Mouse (Mus musculus) megakaryocyte-erythroid progenitor cell, adult 5-6 weeks (primary cell): ENCODE measurements around the gene Klhl13. TPM values are rescaled to one million over a fixed set of nuclear protein-coding genes. Genes with fewer than 3 reads are reported as not detected.

ENCODE experiments used
- ATAC-seq: replicated peaks from 2 replicates; pipeline ENCODE4 v1.8.0; 2016; ENCODE audit warnings: mild to moderate bottlenecking, inconsistent platforms; ENCODE audit not compliant: severe bottlenecking, poor library complexity, low FRiP score, low TSS enrichment
- total RNA-seq, 2 experiments: library from RNA; stranded (forward) in 1 of 2; stranded (reverse) in 1 of 2; fragments of 200-1000, 215-1000 nt in 1 of 2; fragments of >200 nt in 1 of 2; fragmentation: Nextera tagmentation in 1 of 2; gene quantifications; 2 replicates each; pipeline ENCODE4 v1.2.3; 2014 to 2017

Klhl13 gene
- total RNA-seq (2014; fragmentation: Nextera tagmentation): not detected in 2 replicates
- total RNA-seq (2017): not detected in 2 replicates

DNA sequence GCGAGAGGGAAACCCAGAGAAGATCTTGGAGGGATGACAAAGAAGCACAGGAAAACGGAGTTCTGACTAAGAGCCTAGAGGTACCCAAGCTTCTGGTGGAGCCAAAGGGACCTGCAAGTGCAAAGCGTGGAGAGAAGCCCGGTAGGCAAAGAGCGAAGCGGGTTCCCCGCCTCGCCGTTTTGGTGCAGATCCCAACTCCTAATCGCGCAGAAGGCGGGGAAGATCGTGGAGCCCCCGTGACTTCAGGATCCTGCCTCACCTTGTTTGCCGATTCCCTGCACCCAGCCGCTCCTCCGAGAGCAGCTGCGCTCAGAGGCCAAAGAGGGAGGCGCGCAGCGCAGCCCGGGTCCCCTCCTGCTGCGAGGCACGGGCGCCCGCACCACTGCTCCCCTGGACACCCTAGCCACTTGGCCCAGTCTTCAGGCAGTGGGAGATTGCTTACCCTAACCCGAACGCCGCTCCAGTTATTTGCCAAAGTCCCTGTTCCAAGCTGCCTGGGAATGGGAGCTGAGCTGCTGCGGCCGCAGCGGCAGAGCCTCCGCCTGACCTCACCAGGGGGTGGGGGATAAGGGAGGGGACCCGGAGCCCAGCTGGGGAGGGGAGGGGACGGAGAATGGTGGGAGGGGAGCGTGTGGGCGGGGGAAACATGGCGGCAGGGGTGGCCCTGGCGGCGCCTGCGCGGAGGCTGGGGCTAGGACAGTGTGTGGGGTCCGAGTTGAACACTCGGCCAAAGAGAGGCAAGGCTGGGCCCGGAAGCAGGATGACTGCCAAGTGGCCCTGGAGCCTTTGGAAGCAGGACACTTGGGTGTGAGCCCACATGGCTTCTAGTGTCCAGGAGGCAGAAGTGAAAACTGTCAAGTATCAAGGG lies at the start of gene Klhl13:
Gene Klhl13, minus strand, starts transcription at position 569 of the 868 bp plus-strand sequence.
- ATAC-seq: no peak

GRCm38 (mm10) chrX:23409296-23410149 lies 44.6 kb upstream of the Klhl13 start:
- no peak for ATAC-seq

DNA sequence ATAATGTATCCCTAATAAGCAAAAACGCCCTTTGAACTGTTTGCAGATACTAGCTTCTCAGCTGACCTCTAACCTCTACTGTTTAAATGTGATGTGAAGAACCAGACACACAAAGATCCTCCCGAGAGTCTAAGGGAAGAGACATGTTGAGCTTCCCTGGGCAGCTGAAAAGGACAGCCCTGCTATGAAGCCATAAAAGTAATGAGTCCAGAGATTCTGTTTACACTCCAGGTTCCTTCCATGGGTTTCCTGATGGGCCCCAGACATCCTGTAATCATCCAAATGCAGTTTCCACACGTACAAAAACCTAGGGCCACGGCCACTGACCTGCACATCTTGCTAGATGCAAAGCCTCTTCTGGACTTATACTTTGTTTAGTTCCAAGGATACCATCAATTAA lies 23.8 kb upstream of the Klhl13 start:
- ATAC-seq: no peak

DNA sequence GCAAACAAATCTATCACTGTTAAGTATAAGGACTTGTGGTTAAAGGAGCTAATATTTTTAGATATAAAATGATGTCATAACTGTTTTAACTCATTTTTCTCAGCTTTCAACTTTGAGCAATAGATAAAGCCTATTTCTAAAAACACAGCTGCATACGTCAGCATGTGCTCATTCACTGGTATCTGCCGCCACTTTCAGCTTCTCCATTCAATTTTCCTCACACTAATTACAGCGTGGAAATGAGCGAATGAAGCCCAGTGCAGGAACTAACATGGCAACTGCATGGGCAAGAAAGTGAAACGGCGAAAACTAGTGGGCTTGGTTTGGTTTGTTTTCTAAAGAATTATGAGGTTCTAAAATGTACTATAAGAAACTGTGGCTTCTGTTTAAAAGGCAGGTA lies 1.4 kb downstream of the Klhl13 start:
- ATAC-seq: no peak

GRCm38 (mm10) chrX:23360446-23360845 lies 4.4 kb downstream of the Klhl13 start:
- ATAC-seq: no peak

DNA sequence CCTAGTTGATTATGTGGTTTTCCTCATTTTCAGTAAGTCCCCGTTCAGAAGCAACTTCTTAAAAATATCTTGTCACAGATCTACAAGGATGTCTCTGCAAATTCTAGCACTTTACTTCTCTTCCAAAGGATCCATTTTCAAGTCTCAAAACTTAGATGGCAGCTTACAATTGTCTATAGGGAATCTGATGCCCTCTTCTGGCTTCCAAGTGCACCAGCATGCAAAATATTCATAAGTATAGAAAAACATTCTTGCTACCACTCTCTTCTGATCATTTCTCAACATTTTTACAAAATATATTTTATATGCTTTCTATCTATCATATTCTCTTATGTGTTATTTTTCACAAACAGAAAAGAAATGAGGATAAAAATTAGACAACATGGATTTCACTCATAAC lies 14.8 kb downstream of the Klhl13 start:
- no peak for ATAC-seq

DNA sequence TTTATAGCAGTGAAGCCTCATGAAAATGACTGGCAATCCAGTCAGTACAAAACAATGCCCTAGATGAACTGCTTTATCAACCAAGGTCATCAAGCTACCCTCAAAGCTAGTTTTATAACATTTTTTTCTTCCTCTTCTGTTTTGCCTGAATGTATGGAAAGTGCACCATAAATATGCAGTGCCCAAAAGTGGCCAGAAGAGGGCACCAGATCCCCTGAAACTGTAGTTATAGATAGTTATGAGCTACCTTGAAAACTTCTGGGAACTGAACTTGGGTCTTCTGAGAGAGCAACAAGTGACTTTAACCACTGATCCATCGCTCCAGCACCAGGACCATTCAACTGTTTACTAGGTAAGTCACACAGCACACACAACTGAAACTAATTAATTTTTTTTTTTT lies 36.8 kb downstream of the Klhl13 start:
- no peak for ATAC-seq

GRCm38 (mm10) chrX:23318857-23319256 lies 46.0 kb downstream of the Klhl13 start:
- no peak for ATAC-seq

- no peak for ATAC-seq
These were observed 68.8 kb downstream of the Klhl13 start for GRCm38 (mm10) chrX:23295952-23296598.

DNA sequence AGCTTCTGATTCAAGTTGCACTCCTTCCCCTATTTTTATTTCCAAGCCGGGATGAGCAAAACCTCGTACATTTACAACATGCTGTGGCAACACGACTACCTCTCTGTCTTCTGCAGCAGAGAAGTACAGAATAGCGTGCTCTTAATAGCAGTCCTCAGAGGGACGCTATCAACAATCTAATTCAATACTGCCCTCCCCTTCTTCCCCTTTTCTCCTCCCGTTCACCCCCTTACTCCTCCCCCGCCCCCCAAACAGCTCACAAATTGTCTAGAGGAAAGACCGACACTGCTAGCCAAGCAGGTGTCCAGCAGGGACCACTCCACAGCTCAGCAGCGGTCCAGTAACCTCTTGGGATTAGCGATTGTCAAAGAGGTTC lies 79.5 kb downstream of the Klhl13 start:
- no peak for ATAC-seq

DNA sequence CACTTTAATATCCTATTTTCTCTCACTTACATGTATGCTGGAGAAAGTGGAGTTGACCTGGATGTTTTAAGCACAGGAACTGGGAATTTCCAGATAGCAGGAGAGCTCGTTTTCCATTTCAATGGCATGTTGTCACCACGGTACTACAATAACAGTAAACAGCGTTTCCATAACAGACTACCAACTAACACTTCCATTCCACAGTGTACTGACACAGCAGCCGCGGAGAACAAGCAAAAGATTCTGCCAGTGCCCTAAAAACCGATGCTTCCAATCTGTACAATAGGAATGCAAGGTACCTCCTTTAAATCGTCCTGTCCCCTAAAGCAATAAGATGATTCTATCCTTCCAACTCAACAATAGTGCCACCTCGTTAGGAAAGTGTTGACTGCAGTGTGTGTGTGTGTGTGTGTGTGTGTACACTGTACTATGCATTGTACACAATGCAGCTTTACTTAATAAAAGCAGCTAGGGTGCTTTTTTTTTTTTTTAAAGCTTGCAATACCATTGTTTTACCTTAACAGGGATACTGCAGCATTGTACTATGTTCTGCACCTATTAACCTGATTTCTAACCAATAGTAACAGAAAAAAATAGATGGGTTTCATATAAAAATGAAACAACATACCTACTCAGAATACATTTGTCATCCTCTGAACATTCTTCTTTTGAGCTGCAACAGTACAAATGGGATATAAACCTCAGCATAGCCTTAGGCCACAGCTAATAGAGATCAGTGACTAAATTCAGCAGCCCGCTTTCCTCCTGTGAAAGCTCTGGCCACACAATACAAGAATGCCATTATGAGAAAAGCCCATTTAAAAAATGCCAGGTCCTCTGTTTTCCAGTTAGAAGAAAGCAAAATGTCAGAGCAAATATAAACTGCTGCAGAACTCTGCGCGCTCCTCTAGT lies 80.1 kb downstream of the Klhl13 start:
- no peak for ATAC-seq

DNA sequence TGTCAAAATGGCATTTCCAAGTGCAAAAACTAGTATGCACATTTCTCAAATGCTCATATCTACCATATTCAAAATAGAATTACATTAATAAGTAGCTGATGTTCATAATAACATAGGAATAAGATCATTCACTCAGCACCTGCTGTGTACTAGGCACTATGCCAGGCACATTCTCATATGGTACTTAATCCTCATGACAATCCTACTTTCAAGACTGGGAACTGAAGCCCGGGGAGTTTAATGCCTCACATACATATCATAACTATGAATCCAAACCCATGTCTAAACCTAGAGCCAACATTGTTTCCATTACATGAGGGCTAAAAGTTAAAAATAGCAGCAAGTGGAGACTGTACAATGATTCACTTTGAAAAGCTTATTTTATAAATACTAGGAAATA lies 97.3 kb downstream of the Klhl13 start:
- no peak for ATAC-seq

GRCm38 (mm10) chrX:23248752-23249151 lies 116.1 kb downstream of the Klhl13 start:
- no peak for ATAC-seq
